Mouse (Mus musculus) MEL (cell line): ENCODE data around the gene Borcs5. TPM values are rescaled to one million over a fixed set of nuclear protein-coding genes. Genes with fewer than 3 reads are reported as not detected.

Source experiments
- DNase-seq: peaks from one replicate; pipeline ENCODE4 v3.0.0; 2011; ENCODE audit warnings: low read depth, low spot score
- H3K27ac ChIP-seq: 2 replicates; pipeline ENCODE4 v1.5.1; 2012; ENCODE audit warnings: low read depth, mild to moderate bottlenecking, control low read depth, low read length, moderate library complexity; ENCODE audit not compliant: control insufficient read depth
- H3K27me3 ChIP-seq, 2 experiments: fragments of 150-350 bp in 1 of 2; sonication (generic) in 1 of 2; 2 replicates each; pipeline ENCODE4 v1.6.1; 2012; ENCODE audit warnings: low read length in 2 of 2, mild to moderate bottlenecking in 2 of 2, improper control_type of control experiment in 1 of 2, moderate library complexity in 1 of 2; ENCODE audit not compliant: insufficient read depth in 2 of 2, control insufficient read depth in 1 of 2
- H3K36me3 ChIP-seq, 2 experiments: 2 replicates each; pipeline ENCODE4 v1.6.1; 2012 to 2014; ENCODE audit warnings: low read length in 2 of 2, improper control_type of control experiment in 1 of 2, inconsistent platforms in 1 of 2, mild to moderate bottlenecking in 1 of 2; ENCODE audit not compliant: insufficient read depth in 2 of 2, control insufficient read depth in 1 of 2
- H3K4me1 ChIP-seq, 2 experiments: fragments of 150-350 bp in 1 of 2; sonication (generic) in 1 of 2; 2 replicates each; pipeline ENCODE4 v1.6.1; 2012; ENCODE audit warnings: low read length in 2 of 2, improper control_type of control experiment in 1 of 2, mild to moderate bottlenecking in 1 of 2; ENCODE audit not compliant: insufficient read depth in 2 of 2, control insufficient read depth in 1 of 2
- H3K4me3 ChIP-seq, 2 experiments: fragments of 150-350 bp in 1 of 2; sonication (generic) in 1 of 2; 2 replicates each; pipeline ENCODE4 v1.5.1; 2012; ENCODE audit warnings: low read depth in 2 of 2, low read length in 2 of 2, mild to moderate bottlenecking in 2 of 2, moderate library complexity in 2 of 2, control low read depth in 1 of 2, improper control_type of control experiment in 1 of 2; ENCODE audit not compliant: control insufficient read depth in 1 of 2, insufficient read depth in 1 of 2
- H3K79me2 ChIP-seq: 2 replicates; pipeline ENCODE4 v1.6.1; 2012; ENCODE audit warnings: mild to moderate bottlenecking, low read length, moderate library complexity; ENCODE audit not compliant: control insufficient read depth, poor library complexity, insufficient read depth
- H3K9ac ChIP-seq: 2 replicates; pipeline ENCODE4 v1.6.1; 2012; ENCODE audit warnings: low read depth, mild to moderate bottlenecking, control low read depth, low read length, moderate library complexity; ENCODE audit not compliant: control insufficient read depth, poor library complexity, severe bottlenecking
- H3K9me3 ChIP-seq: fragments of 150-350 bp; sonication (generic); replicated peaks from 2 replicates; pipeline ENCODE4 v1.6.1; 2012; ENCODE audit warnings: mild to moderate bottlenecking, low read length, improper control_type of control experiment, moderate library complexity; ENCODE audit not compliant: insufficient read depth
- BHLHE40 ChIP-seq: IDR thresholded peaks from 2 replicates; pipeline ENCODE4 v1.6.1; 2012; ENCODE audit warnings: low read depth, mild to moderate bottlenecking, inconsistent platforms, low read length, improper control_type of control experiment, borderline replicate concordance
- CHD1 ChIP-seq: IDR thresholded peaks from 2 replicates; pipeline ENCODE4 v1.6.1; 2012; ENCODE audit warnings: low read depth, mild to moderate bottlenecking, inconsistent platforms, low read length, improper control_type of control experiment
- EP300 ChIP-seq, 2 experiments: IDR thresholded peaks; 2 replicates each; pipeline ENCODE4 v1.6.1; 2011; ENCODE audit warnings: improper control_type of control experiment in 2 of 2, low read length in 2 of 2, low read depth in 1 of 2, mild to moderate bottlenecking in 1 of 2
- ETS1 ChIP-seq: IDR thresholded peaks from 2 replicates; pipeline ENCODE4 v1.6.1; 2012; ENCODE audit warnings: low read depth, mild to moderate bottlenecking, inconsistent platforms, low read length, improper control_type of control experiment, moderate library complexity
- GATA1 ChIP-seq: IDR thresholded peaks from 2 replicates; pipeline ENCODE4 v1.6.1; 2011; ENCODE audit warnings: low read depth, low read length, improper control_type of control experiment
- HCFC1 ChIP-seq: IDR thresholded peaks from 2 replicates; pipeline ENCODE4 v1.6.1; 2012; ENCODE audit warnings: low read depth, mild to moderate bottlenecking, inconsistent platforms, low read length, improper control_type of control experiment, moderate library complexity
- MAFK ChIP-seq: IDR thresholded peaks from 2 replicates; pipeline ENCODE4 v1.6.1; 2011; ENCODE audit warnings: low read depth, mild to moderate bottlenecking, low read length, improper control_type of control experiment, borderline replicate concordance
- MAZ ChIP-seq: IDR thresholded peaks from 2 replicates; pipeline ENCODE4 v1.6.1; 2012; ENCODE audit warnings: low read depth, mild to moderate bottlenecking, inconsistent platforms, low read length, improper control_type of control experiment
- MEF2A ChIP-seq: IDR thresholded peaks from 2 replicates; pipeline ENCODE4 v1.6.1; 2014; ENCODE audit warnings: low read depth, mild to moderate bottlenecking, inconsistent platforms, low read length, improper control_type of control experiment; ENCODE audit not compliant: poor library complexity, insufficient replicate concordance, severe bottlenecking; ENCODE audit errors: extremely low read depth
- MXI1 ChIP-seq: IDR thresholded peaks from 2 replicates; pipeline ENCODE4 v1.6.1; 2011; ENCODE audit warnings: mild to moderate bottlenecking, low read depth, low read length, improper control_type of control experiment
- MYB ChIP-seq: IDR thresholded peaks from 2 replicates; pipeline ENCODE4 v1.6.1; 2011; ENCODE audit warnings: mild to moderate bottlenecking, low read depth, low read length, improper control_type of control experiment
- MYC ChIP-seq: IDR thresholded peaks from 2 replicates; pipeline ENCODE4 v1.6.1; 2011; ENCODE audit warnings: low read depth, mild to moderate bottlenecking, low read length, improper control_type of control experiment, moderate library complexity
- POLR2AphosphoS2 ChIP-seq: IDR thresholded peaks from 2 replicates; pipeline ENCODE4 v1.6.1; 2011; ENCODE audit warnings: low read length, improper control_type of control experiment
- RAD21 ChIP-seq: IDR thresholded peaks from 2 replicates; pipeline ENCODE4 v1.6.1; 2011; ENCODE audit warnings: mild to moderate bottlenecking, low read depth, low read length, improper control_type of control experiment
- RCOR1 ChIP-seq: IDR thresholded peaks from 2 replicates; pipeline ENCODE4 v1.6.1; 2012; ENCODE audit warnings: low read depth, mild to moderate bottlenecking, inconsistent platforms, low read length, improper control_type of control experiment
- SIN3A ChIP-seq: IDR thresholded peaks from 2 replicates; pipeline ENCODE4 v1.6.1; 2012; ENCODE audit warnings: low read length, improper control_type of control experiment, inconsistent platforms
- SMC3 ChIP-seq: IDR thresholded peaks from 2 replicates; pipeline ENCODE4 v1.6.1; 2011; ENCODE audit warnings: low read depth, low read length, improper control_type of control experiment
- TAL1 ChIP-seq: IDR thresholded peaks from 2 replicates; pipeline ENCODE4 v1.6.1; 2012; ENCODE audit warnings: mild to moderate bottlenecking, inconsistent platforms, low read length, moderate library complexity, mixed read lengths
- TCF12 ChIP-seq: IDR thresholded peaks from 2 replicates; pipeline ENCODE4 v1.6.1; 2014; ENCODE audit warnings: low read depth, mild to moderate bottlenecking, inconsistent platforms, low read length, improper control_type of control experiment, moderate library complexity
- UBTF ChIP-seq: IDR thresholded peaks from 2 replicates; pipeline ENCODE4 v1.6.1; 2012; ENCODE audit warnings: low read depth, mild to moderate bottlenecking, inconsistent platforms, low read length, improper control_type of control experiment, moderate library complexity, borderline replicate concordance; ENCODE audit not compliant: insufficient read depth
- USF2 ChIP-seq, 2 experiments: IDR thresholded peaks; 2 replicates each; pipeline ENCODE4 v1.6.1; 2011 to 2012; ENCODE audit warnings: improper control_type of control experiment in 2 of 2, low read length in 2 of 2, borderline replicate concordance in 1 of 2, inconsistent platforms in 1 of 2, low read depth in 1 of 2, mild to moderate bottlenecking in 1 of 2; ENCODE audit not compliant: insufficient read depth in 1 of 2
- polyA plus RNA-seq, 2 experiments: library from polyadenylated mRNA; stranded (reverse) in 1 of 2; unstranded in 1 of 2; fragments of >175 nt in 1 of 2; fragments of >200 nt in 1 of 2; gene quantifications; 2 replicates each; pipeline versions ENCODE4 v1.2.1 to v1.2.4; 2012; ENCODE audit warnings: low replicate concordance in 2 of 2, low read depth in 1 of 2; ENCODE audit not compliant: insufficient read length in 2 of 2, insufficient read depth in 1 of 2, missing spikeins in 1 of 2
- total RNA-seq: library from RNA; depleted of rRNA; stranded (reverse); fragments of 300-350 nt; gene quantifications from 2 replicates; pipeline ENCODE4 v1.2.3, GENCODE M21; 2012

Borcs5 gene
- total and polyA plus RNA-seq, 3 experiments: 7.7 to 13.0 TPM; not detected in 1

DNA sequence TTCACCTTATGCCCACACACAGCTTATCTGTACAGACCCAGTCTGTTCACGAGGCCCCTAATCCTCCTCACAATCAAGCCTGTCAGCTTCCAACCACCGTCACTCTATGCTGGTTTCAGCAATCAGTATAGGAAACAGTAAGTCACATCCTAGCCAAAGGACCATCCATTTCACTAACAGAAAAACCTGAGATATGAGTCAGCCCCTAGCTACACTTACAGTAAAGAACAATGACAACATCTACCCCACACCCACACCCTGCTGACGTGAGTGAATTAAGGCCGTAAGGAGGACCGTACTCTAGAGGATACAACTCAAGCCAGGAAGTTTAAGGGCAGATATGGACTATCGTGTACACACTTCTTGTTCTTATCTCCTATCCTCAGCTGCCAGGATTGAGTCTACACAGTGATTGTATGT lies 76.9 kb downstream of the Borcs5 start:
- Histone ChIP-seq H3K9me3 (no peaks in the 10 kb centered on the region), H3K27ac (no peak overlapping the region), H3K79me2 (no peaks in the 10 kb centered on the region), H3K36me3 (peaks cover 0 to 11% of the 10 kb centered on the region in 2 experiments; a peak in 3 of 4 replicates), H3K4me1 (peaks cover 0 to 10% of the 10 kb centered on the region in 2 experiments; a peak in 1 of 4 replicates), H3K9ac (no peak overlapping the region), H3K4me3 (no peak overlapping the region), H3K27me3 (no peaks in the 10 kb centered on the region)
- TF ChIP-seq RCOR1 (peak; percentile 89), TAL1 (peak; percentile 47), EP300 (IDR thresholded peaks at IDR 0.05; ENCODE audit: low read depth in 1 of 2, low read length in 2 of 2) (peak; percentile 36 to 45; a peak in 3 of 4 replicates), MAZ (no peak), GATA1 (peak; percentile 83), TCF12 (peak; percentile 59)
- DNase-seq: peak; percentile 57

GRCm38 (mm10) chr6:134717886-134718667 lies 78.8 kb downstream of the Borcs5 start:
- DNase-seq: no peak
- no peaks in the 10 kb centered on the region for H3K79me2 ChIP-seq
- TF ChIP-seq ETS1 (no peak), POLR2AphosphoS2 (no peak)
- TF ChIP-seq, all 39 proteins: peak for 0
- Histone ChIP-seq H3K4me1 (peaks cover 0 to 10% of the 10 kb centered on the region in 2 experiments; a peak in 1 of 4 replicates), H3K9me3 (no peaks in the 10 kb centered on the region), H3K36me3 (peaks cover 0 to 11% of the 10 kb centered on the region in 2 experiments; a peak in 3 of 4 replicates), H3K9ac (no peak overlapping the region), H3K4me3 (no peak overlapping the region), H3K27me3 (no peaks in the 10 kb centered on the region), H3K27ac (no peak overlapping the region)

- Histone ChIP-seq H3K27ac (no peak overlapping the region), H3K4me1 (peaks cover 0 to 10% of the 10 kb centered on the region in 2 experiments; a peak in 1 of 4 replicates), H3K9ac (no peak overlapping the region), H3K9me3 (no peaks in the 10 kb centered on the region), H3K4me3 (no peak overlapping the region), H3K27me3 (no peaks in the 10 kb centered on the region), H3K36me3 (peaks cover 0 to 11% of the 10 kb centered on the region in 2 experiments; a peak in 3 of 4 replicates), H3K79me2 (no peaks in the 10 kb centered on the region)
- no peak for TF ChIP-seq RAD21
- no peak for TF ChIP-seq MXI1
- TF ChIP-seq SMC3: no peak
- TF ChIP-seq SIN3A: no peak
- TF ChIP-seq TAL1: no peak
- TF ChIP-seq MYB: no peak
- no peak for TF ChIP-seq MYC
- TF ChIP-seq BHLHE40: no peak
- TF ChIP-seq CHD1: no peak
- TF ChIP-seq GATA1: no peak
- no peak for TF ChIP-seq HCFC1
- TF ChIP-seq MEF2A: no peak
- TF ChIP-seq MAFK: no peak
- TF ChIP-seq UBTF: no peak
- no peak for TF ChIP-seq RCOR1
- no peak for TF ChIP-seq USF2 (IDR thresholded peaks at IDR 0.05; ENCODE audit: borderline replicate concordance in 1 of 2, insufficient read depth in 1 of 2, low read depth in 1 of 2, low read length in 2 of 2)
- no peak for DNase-seq
These were observed 79.4 kb downstream of the Borcs5 start for GRCm38 (mm10) chr6:134718668-134719065.
